Mouse (Mus musculus): ENCODE measurements at regions not wholly inside any gene's neighbourhood (a gene's known extent, or its start where the extent isn't known, plus 50 kb on each side); places are given as distances from the start of the nearest gene placed in this dataset.

- WGBS: 41% methylated on average over 17 of the region's 18 CpGs
- Histone ChIP-seq H3K4me1 (no peaks in the 10 kb centered on the region), H3K4me3 (replicated peaks) (peak overlapping the region; percentile 23), H3K36me3 (no peaks in the 10 kb centered on the region), H3K9ac (no peak overlapping the region), H3K9me3 (replicated peaks) (no peaks in the 10 kb centered on the region), H3K27me3 (no peaks in the 10 kb centered on the region), H3K4me2 (replicated peaks) (peak overlapping the region; percentile 35), H3K27ac (replicated peaks) (no peak overlapping the region)
- ATAC-seq (ENCODE audit: insufficient number of reproducible peaks, low FRiP score, low TSS enrichment, low read depth): no peak
These were observed 92.9 kb downstream of the Pax1 start for GRCm38 (mm10) chr2:147454362-147455257.

All from embryonic facial prominence, embryonic 15.5 days (tissue).